Mouse (Mus musculus): ENCODE data around the gene Fzr1.

DNA sequence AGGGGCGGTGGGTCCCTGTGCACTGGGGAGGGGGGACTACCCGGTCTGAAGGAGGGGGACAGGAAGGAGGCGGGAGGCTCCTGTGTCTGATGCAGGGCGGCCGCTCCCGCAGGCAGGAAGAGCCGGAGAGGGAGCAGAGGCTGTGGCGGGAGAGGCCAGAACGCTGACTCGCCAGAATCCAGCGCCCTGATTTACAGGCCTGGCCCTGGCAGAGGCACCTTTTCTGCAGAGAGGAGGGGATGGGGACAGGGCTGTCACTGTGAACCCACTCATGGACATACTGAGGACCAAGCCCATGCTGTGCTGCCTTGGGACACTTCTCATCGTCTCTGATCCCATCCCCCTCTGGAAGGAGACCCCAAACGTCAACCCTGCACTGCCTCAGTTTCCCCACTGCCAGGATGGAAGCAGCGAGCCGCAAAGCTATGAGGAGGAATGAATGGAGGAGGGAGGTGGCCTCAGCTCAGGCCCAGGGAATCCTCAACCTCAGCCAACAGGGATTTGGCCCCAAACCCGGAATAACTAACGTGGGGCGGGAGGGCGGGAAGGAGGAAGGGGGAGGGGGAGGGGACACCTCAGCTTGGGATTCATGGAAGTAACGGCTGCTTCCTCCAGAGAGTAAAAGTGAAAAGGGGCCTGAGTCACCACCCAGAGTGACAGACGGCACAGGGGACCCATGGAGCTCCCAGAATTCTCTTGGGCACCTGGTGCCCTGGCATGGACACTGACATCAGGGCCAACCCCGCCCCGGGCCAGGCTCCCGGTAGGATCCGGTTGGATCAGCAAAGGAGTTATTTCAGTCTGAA is 46.1 kb upstream of the Fzr1 start:
- no peak for TF ChIP-seq CTCF (conservative IDR thresholded peaks at IDR 0.05; ENCODE audit: low read length)
- no peak for TF ChIP-seq NANOG (IDR thresholded peaks at IDR 0.05; ENCODE audit: borderline replicate concordance, low read length)
- TF ChIP-seq POU5F1 (IDR thresholded peaks at IDR 0.05; ENCODE audit: borderline replicate concordance, low read length) = no peak
